Mouse (Mus musculus): ENCODE data around the gene Nln. TPM values are rescaled to one million over a fixed set of nuclear protein-coding genes. Genes with fewer than 3 reads are reported as not detected.

The Nln gene
- polyA plus RNA-seq, 1 experiment from 2014 or later = 17.6 TPM

GRCm38 (mm10) chr13:104095955-104096354, 13.5 kb downstream of the Nln start:
- 76% methylated on average over 7 of the region's 7 CpGs for WGBS

GRCm38 (mm10) chr13:104094531-104095385, 14.7 kb downstream of the Nln start:
- Histone ChIP-seq H3K27me3 (no peaks in the 10 kb centered on the region), H3K36me3 (no peaks in the 10 kb centered on the region), H3K9me3 (no peaks in the 10 kb centered on the region), H3K4me2 (no peak overlapping the region), H3K27ac (no peak overlapping the region), H3K9ac (replicated peaks) (no peak overlapping the region), H3K4me3 (replicated peaks) (no peak overlapping the region), H3K4me1 (replicated peaks) (peaks cover 6% of the 10 kb centered on the region; the same call in 1 of the 2 replicates)
- 83% methylated on average over 11 of the region's 11 CpGs for WGBS
- ATAC-seq (ENCODE audit: insufficient number of reproducible peaks, insufficient read depth, low FRiP score, low TSS enrichment, low read depth) = no peak

More at GRCm38 (mm10) chr13:104095955-104096354, 13.5 kb downstream of the Nln start:
- peaks cover 6% of the 10 kb centered on the region; the same call in 1 of the 2 replicates for H3K4me1 ChIP-seq (replicated peaks)
- H3K27ac ChIP-seq = no peak overlapping the region
- no peaks in the 10 kb centered on the region for H3K9me3 ChIP-seq
- ATAC-seq (ENCODE audit: insufficient number of reproducible peaks, insufficient read depth, low FRiP score, low TSS enrichment, low read depth) = no peak
- no peaks in the 10 kb centered on the region for H3K36me3 ChIP-seq
- H3K4me3 ChIP-seq (replicated peaks) = no peak overlapping the region
- H3K27me3 ChIP-seq = no peaks in the 10 kb centered on the region
- H3K4me2 ChIP-seq = no peak overlapping the region
- no peak overlapping the region for H3K9ac ChIP-seq (replicated peaks)

GRCm38 (mm10) chr13:104091734-104092133, 17.7 kb downstream of the Nln start:
- no peaks in the 10 kb centered on the region for H3K9me3 ChIP-seq
- no peak for ATAC-seq (ENCODE audit: insufficient number of reproducible peaks, insufficient read depth, low FRiP score, low TSS enrichment, low read depth)
- no peak overlapping the region for H3K27ac ChIP-seq
- no peaks in the 10 kb centered on the region for H3K36me3 ChIP-seq
- no peak overlapping the region for H3K4me3 ChIP-seq (replicated peaks)
- WGBS = 22% methylated on average over 1 of the region's 1 CpGs
- no peaks in the 10 kb centered on the region for H3K27me3 ChIP-seq
- peaks cover 6% of the 10 kb centered on the region; the same call in 1 of the 2 replicates for H3K4me1 ChIP-seq (replicated peaks)
- no peak overlapping the region for H3K4me2 ChIP-seq
- H3K9ac ChIP-seq (replicated peaks) = no peak overlapping the region

- no peak overlapping the region for H3K4me3 ChIP-seq (replicated peaks)
- H3K36me3 ChIP-seq = no peaks in the 10 kb centered on the region
- no peaks in the 10 kb centered on the region for H3K27me3 ChIP-seq
- no peak overlapping the region for H3K4me2 ChIP-seq
- 20% methylated on average over 1 of the region's 1 CpGs for WGBS
- no peaks in the 10 kb centered on the region for H3K4me1 ChIP-seq (replicated peaks)
- H3K9ac ChIP-seq (replicated peaks) = no peak overlapping the region
- H3K9me3 ChIP-seq = no peaks in the 10 kb centered on the region
- H3K27ac ChIP-seq = no peak overlapping the region
- ATAC-seq (ENCODE audit: insufficient number of reproducible peaks, insufficient read depth, low FRiP score, low TSS enrichment, low read depth) = peak; percentile 71; the same call in 1 of the 2 replicates
These were observed 20.0 kb downstream of the Nln start for GRCm38 (mm10) chr13:104089387-104089786.

- H3K27ac ChIP-seq = no peak overlapping the region
- H3K9me3 ChIP-seq = no peaks in the 10 kb centered on the region
- H3K4me3 ChIP-seq (replicated peaks) = no peak overlapping the region
- H3K4me1 ChIP-seq (replicated peaks) = 0 out of 2 replicates have a peak, but pooled peaks cover 4% of the 10 kb centered on the region
- H3K4me2 ChIP-seq = no peak overlapping the region
- no peaks in the 10 kb centered on the region for H3K27me3 ChIP-seq
- 59% methylated on average over 2 of the region's 2 CpGs for WGBS
- no peak overlapping the region for H3K9ac ChIP-seq (replicated peaks)
- ATAC-seq (ENCODE audit: insufficient number of reproducible peaks, insufficient read depth, low FRiP score, low TSS enrichment, low read depth) = no peak
- H3K36me3 ChIP-seq = no peaks in the 10 kb centered on the region
These were observed 24.8 kb downstream of the Nln start for GRCm38 (mm10) chr13:104084600-104084999.

GRCm38 (mm10) chr13:104082504-104082903, 26.9 kb downstream of the Nln start:
- no peaks in the 10 kb centered on the region for H3K9me3 ChIP-seq
- no peaks in the 10 kb centered on the region for H3K27me3 ChIP-seq
- H3K4me2 ChIP-seq = no peak overlapping the region
- no peak overlapping the region for H3K4me3 ChIP-seq (replicated peaks)
- no peak overlapping the region for H3K27ac ChIP-seq
- WGBS = 82% methylated on average over 7 of the region's 7 CpGs
- no peaks in the 10 kb centered on the region for H3K36me3 ChIP-seq
- no peak for ATAC-seq (ENCODE audit: insufficient number of reproducible peaks, insufficient read depth, low FRiP score, low TSS enrichment, low read depth)
- 0 out of 2 replicates have a peak, but pooled peaks cover 4% of the 10 kb centered on the region for H3K4me1 ChIP-seq (replicated peaks)
- no peak overlapping the region for H3K9ac ChIP-seq (replicated peaks)

GRCm38 (mm10) chr13:104076993-104077392, 32.4 kb downstream of the Nln start:
- Histone ChIP-seq H3K4me1 (replicated peaks) (0 out of 2 replicates have a peak, but pooled peaks cover 4% of the 10 kb centered on the region), H3K9me3 (no peaks in the 10 kb centered on the region), H3K27ac (no peak overlapping the region), H3K27me3 (no peaks in the 10 kb centered on the region), H3K4me3 (replicated peaks) (no peak overlapping the region), H3K36me3 (0 out of 2 replicates have a peak, but pooled peaks cover 3% of the 10 kb centered on the region), H3K9ac (replicated peaks) (no peak overlapping the region), H3K4me2 (no peak overlapping the region)
- ATAC-seq (ENCODE audit: insufficient number of reproducible peaks, insufficient read depth, low FRiP score, low TSS enrichment, low read depth) = no peak
- WGBS = 77% methylated on average over 6 of the region's 6 CpGs

GRCm38 (mm10) chr13:104074731-104075130, 34.7 kb downstream of the Nln start:
- no peak overlapping the region for H3K9ac ChIP-seq (replicated peaks)
- no peak overlapping the region for H3K4me3 ChIP-seq (replicated peaks)
- no peak overlapping the region for H3K4me2 ChIP-seq
- no peak overlapping the region for H3K27ac ChIP-seq
- 83% methylated on average over 10 of the region's 10 CpGs for WGBS
- 0 out of 2 replicates have a peak, but pooled peaks cover 3% of the 10 kb centered on the region for H3K36me3 ChIP-seq
- no peaks in the 10 kb centered on the region for H3K9me3 ChIP-seq
- H3K27me3 ChIP-seq = no peaks in the 10 kb centered on the region
- H3K4me1 ChIP-seq (replicated peaks) = peaks cover 10% of the 10 kb centered on the region; the same call in 1 of the 2 replicates
- ATAC-seq (ENCODE audit: insufficient number of reproducible peaks, insufficient read depth, low FRiP score, low TSS enrichment, low read depth) = no peak

GRCm38 (mm10) chr13:104074230-104074629, 35.2 kb downstream of the Nln start:
- WGBS = 95% methylated on average over 8 of the region's 8 CpGs
- no peak overlapping the region for H3K27ac ChIP-seq
- H3K36me3 ChIP-seq = 0 out of 2 replicates have a peak, but pooled peaks cover 3% of the 10 kb centered on the region
- no peaks in the 10 kb centered on the region for H3K27me3 ChIP-seq
- H3K4me1 ChIP-seq (replicated peaks) = peaks cover 15% of the 10 kb centered on the region; the same call in 1 of the 2 replicates
- ATAC-seq (ENCODE audit: insufficient number of reproducible peaks, insufficient read depth, low FRiP score, low TSS enrichment, low read depth) = no peak
- no peak overlapping the region for H3K9ac ChIP-seq (replicated peaks)
- no peak overlapping the region for H3K4me3 ChIP-seq (replicated peaks)
- H3K9me3 ChIP-seq = no peaks in the 10 kb centered on the region
- no peak overlapping the region for H3K4me2 ChIP-seq

GRCm38 (mm10) chr13:104072351-104072750, 37.1 kb downstream of the Nln start:
- Histone ChIP-seq H3K4me2 (no peak overlapping the region), H3K9me3 (no peaks in the 10 kb centered on the region), H3K4me1 (replicated peaks) (peaks cover 15% of the 10 kb centered on the region; the same call in 1 of the 2 replicates), H3K36me3 (0 out of 2 replicates have a peak, but pooled peaks cover 3% of the 10 kb centered on the region), H3K9ac (replicated peaks) (no peak overlapping the region), H3K4me3 (replicated peaks) (no peak overlapping the region), H3K27ac (no peak overlapping the region), H3K27me3 (no peaks in the 10 kb centered on the region)
- ATAC-seq (ENCODE audit: insufficient number of reproducible peaks, insufficient read depth, low FRiP score, low TSS enrichment, low read depth) = no peak
- WGBS = 80% methylated on average over 9 of the region's 9 CpGs

- Histone ChIP-seq H3K9ac (replicated peaks) (no peak overlapping the region), H3K4me3 (replicated peaks) (no peak overlapping the region), H3K36me3 (0 out of 2 replicates have a peak, but pooled peaks cover 3% of the 10 kb centered on the region), H3K27ac (peak overlapping the region; percentile 64), H3K9me3 (no peaks in the 10 kb centered on the region), H3K4me1 (replicated peaks) (peaks cover 15% of the 10 kb centered on the region; the same call in 1 of the 2 replicates), H3K4me2 (no peak overlapping the region), H3K27me3 (no peaks in the 10 kb centered on the region)
- WGBS = 38% methylated on average over 3 of the region's 3 CpGs
- ATAC-seq (ENCODE audit: insufficient number of reproducible peaks, insufficient read depth, low FRiP score, low TSS enrichment, low read depth) = no peak
These were observed 38.7 kb downstream of the Nln start for GRCm38 (mm10) chr13:104070703-104071102.
